11 mouse cellular contexts compared by ENCODE assay signal in the genomic region with DNA sequence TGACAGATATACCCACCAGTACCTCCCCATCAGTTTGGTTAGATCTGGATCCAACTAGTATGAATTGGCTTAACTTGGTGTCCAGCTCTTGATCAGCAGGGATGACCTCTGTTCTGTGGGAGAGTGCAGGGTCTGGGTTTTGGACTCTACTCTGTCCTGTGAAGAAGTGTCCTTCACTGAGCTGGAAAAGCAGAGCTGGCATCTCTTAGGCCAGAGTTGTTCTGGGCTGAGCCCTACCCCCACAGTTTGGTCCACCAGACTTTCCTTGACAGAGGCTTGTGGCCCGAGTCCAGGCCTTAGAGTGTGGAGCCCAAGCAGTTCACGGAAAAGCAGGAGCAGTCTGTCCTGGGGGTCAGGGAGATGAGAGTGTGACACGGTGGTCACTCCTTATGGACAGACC. TPM values are rescaled to one million over a fixed set of nuclear protein-coding genes. Genes with fewer than 3 reads are reported as not detected.
DNase-seq lines count a peak whose midpoint lies in the region; ATAC-seq and TF ChIP-seq lines count a peak whose summit lies in the region.
"Had no signal": no experiment of that assay in that cellular context is flagged by ENCODE, and none has a peak within 500 bp of the region (broad histone marks: within the 10 kb centered on the region; RNA-seq: fewer than 3 reads in every experiment).

No protein-coding gene starts in this region.

- peak overlapping the region; percentile 94 for H3K4me3 ChIP-seq in gastrocnemius, adult 2 months
- peak overlapping the region; percentile 55 for H3K4me3 ChIP-seq in intestine, embryonic 16.5 days (ENCODE audit: low read length)
- H3K4me3 ChIP-seq in liver, embryonic 15.5 days (replicated peaks): no peak overlapping the region

- DNase-seq in gastrocnemius, adult 2 months: peak; percentile 40
- no peak for DNase-seq in gastrocnemius, adult 18-20 months (ENCODE audit: low spot score)
- DNase-seq in cerebellum, postnatal 25 days: peak; percentile 35 to 59
- no peak for DNase-seq in urinary bladder, postnatal 36 days (ENCODE audit: low spot score in 2 of 2)
- DNase-seq in layer of hippocampus, postnatal 10 days (ENCODE audit: low spot score in 2 of 2): no peak
- DNase-seq: adrenal gland, postnatal 10 days; B cell, adult 2 months; heart, postnatal 4 days had no signal

- intact Hi-C loops in gastrocnemius, adult 2 months (cut with DNase I): no loop called here

- peak overlapping the region; percentile 50 for H3K4me2 ChIP-seq in intestine, embryonic 16.5 days (ENCODE audit: low read depth, low read length)
- peak overlapping the region; percentile 25; the same call in 1 of the 2 replicates for H3K4me2 ChIP-seq in liver, embryonic 15.5 days

- peak overlapping the region; percentile 64 for H3K9ac ChIP-seq in intestine, embryonic 16.5 days (ENCODE audit: low read depth, low read length)
- no peak overlapping the region for H3K9ac ChIP-seq in liver, embryonic 15.5 days

- H3K4me1 ChIP-seq in intestine, embryonic 16.5 days (ENCODE audit: control insufficient read depth, insufficient read depth, low read length): peaks cover 30% of the 10 kb centered on the region
- peaks cover 62% of the 10 kb centered on the region for H3K4me1 ChIP-seq in liver, embryonic 15.5 days (replicated peaks)

- 58% methylated on average over 3 of the region's 3 CpGs for WGBS in intestine, embryonic 16.5 days
- WGBS in liver, embryonic 15.5 days (ENCODE audit: insufficient replicate concordance): 62% methylated on average over 3 of the region's 3 CpGs

- no peaks in the 10 kb centered on the region for H3K27me3 ChIP-seq in intestine, embryonic 16.5 days (replicated peaks; ENCODE audit: control insufficient read depth, insufficient read depth, low read length)
- H3K27me3 ChIP-seq in liver, embryonic 15.5 days: peaks cover 24% of the 10 kb centered on the region

- no peak overlapping the region for H3K27ac ChIP-seq in gastrocnemius, adult 2 months
- peak overlapping the region; percentile 95 for H3K27ac ChIP-seq in intestine, embryonic 16.5 days (ENCODE audit: low read length)
- H3K27ac ChIP-seq in liver, embryonic 15.5 days (replicated peaks): no peak overlapping the region

- H3K9me3 ChIP-seq in intestine, embryonic 16.5 days (ENCODE audit: control insufficient read depth, low read length): no peaks in the 10 kb centered on the region
- H3K9me3 ChIP-seq in liver, embryonic 15.5 days (replicated peaks): no peaks in the 10 kb centered on the region

- ATAC-seq in intestine, embryonic 16.5 days: no peak
- ATAC-seq in liver, embryonic 15.5 days (ENCODE audit: insufficient read depth): no peak
- no peak for ATAC-seq in megakaryocyte-erythroid progenitor cell, adult 5-6 weeks (replicated peaks; ENCODE audit: low FRiP score, low TSS enrichment, poor library complexity, severe bottlenecking)

- no peaks in the 10 kb centered on the region for H3K36me3 ChIP-seq in intestine, embryonic 16.5 days (ENCODE audit: control insufficient read depth, insufficient read depth, low read length)
- H3K36me3 ChIP-seq in liver, embryonic 15.5 days (replicated peaks): no peaks in the 10 kb centered on the region

- TF ChIP-seq CTCF in gastrocnemius, adult 2 months (IDR thresholded peaks at IDR 0.05): no peak

RNA-seq across cellular contexts. Expression of a gene that starts 3.2 kb away (rescaled TPM):
- 10 to 100 TPM in 1 of 2 experiments, 1 to 10 TPM in 1; 4.1 to 11.0 TPM for total RNA-seq in gastrocnemius, adult 2 months (2021)
- total RNA-seq in gastrocnemius, adult 18-20 months (2021): 1 to 10 TPM; 7.6 to 8.2 TPM
- 39.2 and 40.2 TPM in 2 replicates for polyA plus RNA-seq in intestine, embryonic 16.5 days (2015; fragmentation: Nextera tagmentation; extraction: Ambion mirVana)
- polyA plus RNA-seq in liver, embryonic 15.5 days (2015; fragmentation: Nextera tagmentation; extraction: Ambion mirVana): 2.7 and 2.9 TPM in 2 replicates
- total RNA-seq in megakaryocyte-erythroid progenitor cell, adult 5-6 weeks (2014; fragmentation: Nextera tagmentation): 2.7 and 3.3 TPM in 2 replicates
- 2.6 and 3.0 TPM in 2 replicates for total RNA-seq in megakaryocyte-erythroid progenitor cell, adult 5-6 weeks (2017)
- 10 to 100 TPM; 18.3 to 18.5 TPM for total RNA-seq in layer of hippocampus, postnatal 10 days (2021)

RNA-seq across cellular contexts. Expression of a gene that starts 29.6 kb away (rescaled TPM):
- total RNA-seq in gastrocnemius, adult 2 months (2021): 10 to 100 TPM; 16.4 to 26.7 TPM
- 10 to 100 TPM; 21.0 to 22.2 TPM for total RNA-seq in gastrocnemius, adult 18-20 months (2021)
- polyA plus RNA-seq in intestine, embryonic 16.5 days (2015; fragmentation: Nextera tagmentation; extraction: Ambion mirVana): 29.8 and 32.1 TPM in 2 replicates
- 12.6 and 14.3 TPM in 2 replicates for polyA plus RNA-seq in liver, embryonic 15.5 days (2015; fragmentation: Nextera tagmentation; extraction: Ambion mirVana)
- 9.3 and 13.5 TPM in 2 replicates for total RNA-seq in megakaryocyte-erythroid progenitor cell, adult 5-6 weeks (2014; fragmentation: Nextera tagmentation)
- 1.8 and 7.4 TPM in 2 replicates for total RNA-seq in megakaryocyte-erythroid progenitor cell, adult 5-6 weeks (2017)
- 10 to 100 TPM; 50.1 to 51.2 TPM for total RNA-seq in layer of hippocampus, postnatal 10 days (2021)

RNA-seq across cellular contexts. Expression of a gene that starts 37.0 kb away (rescaled TPM):
- 10 to 100 TPM in 1 of 2 experiments, 1 to 10 TPM in 1; 9.7 to 12.0 TPM for total RNA-seq in gastrocnemius, adult 2 months (2021)
- 10 to 100 TPM; 11.6 TPM for total RNA-seq in gastrocnemius, adult 18-20 months (2021)
- polyA plus RNA-seq in intestine, embryonic 16.5 days (2015; fragmentation: Nextera tagmentation; extraction: Ambion mirVana): 2.1 and 2.3 TPM in 2 replicates
- polyA plus RNA-seq in liver, embryonic 15.5 days (2015; fragmentation: Nextera tagmentation; extraction: Ambion mirVana): 1.0 and 1.1 TPM in 2 replicates
- total RNA-seq in megakaryocyte-erythroid progenitor cell, adult 5-6 weeks (2014; fragmentation: Nextera tagmentation): 12.6 and 15.9 TPM in 2 replicates
- total RNA-seq in megakaryocyte-erythroid progenitor cell, adult 5-6 weeks (2017): 8.3 and 8.8 TPM in 2 replicates
- 10 to 100 TPM; 35.0 to 39.8 TPM for total RNA-seq in layer of hippocampus, postnatal 10 days (2021)

Comparison
In these comparisons a context has a peak if more than half of its experiments do, and no peak if none do; other contexts are left out.
1. DNase-seq: peak in gastrocnemius, adult 2 months (single experiment) and cerebellum, postnatal 25 days (2 of 2); none in gastrocnemius, adult 18-20 months (single experiment), urinary bladder, postnatal 36 days (0 of 2) and layer of hippocampus, postnatal 10 days (0 of 2).